Mouse (Mus musculus) mouse trophoblast stem cell (cell line): ENCODE results near the gene Sgcd.
"Not testable (repeated sequence)": the region's sequence is repeated elsewhere in the genome, so short reads cannot be mapped to it uniquely, and the experiment has no call there.

ENCODE experiments used
- in situ Hi-C, 2 experiments: fragments of 300-500 bp; cut with MseI, MboI; formaldehyde crosslinking; loops; 2 replicates in 1 of 2; 3 replicates in 1 of 2; pipeline ENCODE4 v1.15.1; 2025

Gene Sgcd

GRCm38 (mm10) chr11:47460149-47460548 lies 528.6 kb downstream of the Sgcd start:
- in situ Hi-C loops: no loop called here

DNA sequence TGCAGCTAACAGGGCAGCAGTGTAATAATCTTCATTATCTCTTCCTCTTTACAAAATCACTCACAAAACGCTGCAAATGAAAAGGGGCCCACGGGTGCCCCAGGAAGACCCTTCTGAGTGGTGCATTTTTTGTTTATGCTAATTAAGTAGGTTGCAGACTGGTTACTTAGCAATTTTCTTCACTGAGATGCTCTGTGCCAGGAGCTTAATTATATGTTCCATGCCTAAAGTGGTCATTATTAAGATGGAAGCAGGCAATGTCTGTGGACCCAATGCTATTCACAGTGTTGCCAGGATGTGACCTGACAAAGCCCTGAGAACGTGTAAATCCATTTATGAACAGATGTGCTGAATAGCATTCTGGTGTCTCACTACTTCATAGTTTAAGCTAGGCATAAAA lies 529.6 kb downstream of the Sgcd start:
- in situ Hi-C loops: no loop called here

DNA sequence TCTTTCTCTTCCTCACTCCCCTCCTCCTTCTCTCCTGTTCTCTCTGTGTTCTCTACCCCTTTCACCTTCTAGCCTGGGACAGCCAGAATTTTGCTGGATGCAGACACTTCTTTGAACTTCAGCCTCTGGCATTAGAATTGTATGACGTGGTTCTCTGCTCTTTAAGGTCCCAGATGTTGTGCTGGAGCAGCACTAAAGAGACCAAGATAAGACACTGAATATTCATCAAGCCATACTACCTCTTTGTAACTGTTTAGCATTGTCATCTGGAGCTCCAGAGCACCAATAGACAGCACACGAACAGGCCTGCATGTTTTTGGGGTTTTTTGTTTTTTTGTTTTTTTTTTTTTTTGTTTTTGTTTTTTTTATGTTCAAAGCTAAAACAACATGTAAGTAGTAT lies 541.0 kb downstream of the Sgcd start:
- in situ Hi-C loops: no loop called here

- in situ Hi-C loops: no loop called here
Measured at GRCm38 (mm10) chr11:47446337-47446736, 542.4 kb downstream of the Sgcd start.

GRCm38 (mm10) chr11:47445683-47446082 lies 543.1 kb downstream of the Sgcd start:
- in situ Hi-C loops: no loop called here

DNA sequence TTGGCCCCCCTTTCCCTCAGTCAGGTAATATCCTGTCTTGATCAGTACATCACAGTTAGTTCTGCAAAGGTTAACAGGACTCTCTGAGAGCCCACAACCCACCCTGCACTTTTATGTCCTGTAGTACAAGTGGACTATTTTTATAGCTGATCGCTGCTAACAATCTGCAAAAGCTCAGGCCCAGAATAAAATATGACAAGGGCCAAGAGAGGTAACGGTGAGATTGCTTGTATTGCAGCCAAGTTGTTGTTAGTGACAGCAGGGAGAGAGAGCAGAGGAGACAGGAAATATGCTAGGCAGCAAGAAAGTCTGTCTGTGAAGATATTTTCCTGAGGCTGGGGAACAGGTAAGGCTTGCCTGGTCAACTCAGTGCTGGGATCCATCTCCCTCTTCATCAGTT lies 546.5 kb downstream of the Sgcd start:
- in situ Hi-C loops: no loop called here

- in situ Hi-C loops: loop anchor here in 1 of 2 experiments (5.0 kb wide), 1 partner anchor 53 kb away; no protein-coding TSS in a partner anchor
Measured at GRCm38 (mm10) chr11:47399607-47400006, 589.2 kb downstream of the Sgcd start.

DNA sequence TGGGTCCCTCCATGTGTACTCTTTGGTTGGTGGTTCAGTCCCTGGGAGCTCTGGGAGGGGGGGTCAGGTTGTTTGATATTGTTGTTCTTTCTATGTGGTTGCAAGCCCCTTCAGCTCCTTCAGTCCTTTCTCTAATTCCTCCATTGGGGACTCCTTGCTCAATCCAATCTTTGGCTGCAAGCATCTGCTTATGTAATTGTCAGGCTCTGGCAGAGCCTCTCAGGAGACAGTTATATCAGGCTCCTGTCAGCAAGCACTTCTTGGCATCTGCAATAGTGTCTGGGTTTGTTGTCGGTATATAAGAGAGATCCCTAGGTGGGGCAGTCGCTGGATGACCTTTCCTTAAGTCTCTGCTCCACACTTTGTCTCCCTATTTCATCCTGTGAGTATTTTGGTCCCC lies 598.0 kb downstream of the Sgcd start:
- in situ Hi-C loops: not testable (repeated sequence)

GRCm38 (mm10) chr11:47389327-47389726 lies 599.4 kb downstream of the Sgcd start:
- in situ Hi-C loops: no loop called here

- in situ Hi-C loops: no loop called here
Measured at GRCm38 (mm10) chr11:47387726-47388125, 601.0 kb downstream of the Sgcd start.

GRCm38 (mm10) chr11:47386136-47386535 lies 602.6 kb downstream of the Sgcd start:
- in situ Hi-C loops: no loop called here

GRCm38 (mm10) chr11:47379630-47379958 lies 609.2 kb downstream of the Sgcd start:
- in situ Hi-C loops: no loop called here

DNA sequence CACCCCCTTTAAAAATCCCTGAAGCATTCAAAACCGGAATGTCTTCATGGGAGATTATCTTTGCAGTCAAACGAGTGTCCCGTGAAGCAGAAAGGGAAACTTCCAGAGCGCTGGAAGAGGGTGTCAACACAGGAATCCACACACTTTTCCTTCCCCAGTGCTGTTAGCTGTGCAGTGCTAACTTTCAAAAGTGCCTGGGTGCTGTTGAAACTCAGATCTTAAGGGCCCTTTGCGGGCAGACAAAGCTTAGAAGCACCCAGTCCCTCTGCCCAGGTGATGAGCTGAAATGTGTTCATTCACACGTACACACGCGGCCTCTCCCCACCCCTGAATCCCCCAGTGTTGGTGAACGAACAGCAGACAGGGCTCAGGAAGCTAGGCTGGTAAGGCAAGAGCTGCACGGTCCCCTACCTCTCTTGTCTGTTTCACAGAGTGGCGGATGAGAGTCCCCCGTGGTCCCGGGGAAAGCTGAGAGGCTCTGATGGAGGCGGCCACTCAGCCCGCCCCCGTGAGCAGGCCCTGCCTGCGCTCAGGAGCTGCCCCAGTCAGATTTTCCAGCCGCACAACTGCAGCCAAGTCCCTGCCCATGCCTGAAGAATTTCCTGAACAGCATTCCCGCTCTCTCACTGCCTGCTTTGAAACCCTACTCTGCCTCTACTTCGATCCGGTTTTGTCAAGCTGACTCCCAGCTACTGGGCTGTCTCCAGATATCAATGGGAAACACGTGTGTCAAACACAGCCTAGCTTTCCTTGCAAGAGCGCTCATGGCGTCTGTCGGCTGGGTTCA lies 609.7 kb downstream of the Sgcd start:
- in situ Hi-C loops: no loop called here

DNA sequence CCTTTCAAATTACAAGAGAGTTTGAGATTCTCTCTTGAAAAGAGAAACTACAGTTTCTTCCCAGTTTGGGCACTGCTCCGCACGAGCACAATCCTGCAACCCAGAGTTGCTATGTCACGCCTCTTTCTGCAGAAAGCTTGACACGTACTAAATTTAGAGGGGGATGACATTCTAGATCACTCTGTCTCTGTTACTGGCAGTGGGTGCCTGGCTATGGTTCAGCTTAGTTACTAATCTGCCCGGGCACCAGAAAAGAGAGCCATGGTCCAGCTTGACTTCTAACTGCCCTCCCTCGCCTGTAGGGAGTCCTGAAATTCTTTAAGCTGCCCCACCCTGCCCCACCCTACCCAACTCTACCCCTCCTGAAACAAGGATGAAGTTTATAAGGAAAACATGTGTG lies 611.3 kb downstream of the Sgcd start:
- in situ Hi-C loops: no loop called here

DNA sequence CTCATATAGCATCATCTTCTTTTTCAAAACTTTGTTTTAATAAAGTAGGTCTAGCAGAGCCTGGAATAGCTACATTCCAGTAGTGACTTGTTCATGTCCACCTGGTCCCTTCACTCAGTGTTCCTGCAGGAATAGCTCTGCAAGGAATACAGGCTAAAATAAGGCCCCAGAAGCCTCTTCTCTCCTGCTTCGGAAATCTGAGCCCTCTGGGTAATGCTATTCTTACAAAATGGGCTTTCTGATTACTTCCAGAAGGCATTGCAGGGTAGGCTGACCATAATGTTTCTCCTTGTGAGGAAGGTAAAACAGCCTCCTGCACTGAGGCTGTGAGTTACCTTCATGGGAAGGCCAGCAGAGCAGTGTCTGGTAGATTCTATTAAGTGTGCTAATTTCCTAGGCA lies 611.9 kb downstream of the Sgcd start:
- in situ Hi-C loops: no loop called here

DNA sequence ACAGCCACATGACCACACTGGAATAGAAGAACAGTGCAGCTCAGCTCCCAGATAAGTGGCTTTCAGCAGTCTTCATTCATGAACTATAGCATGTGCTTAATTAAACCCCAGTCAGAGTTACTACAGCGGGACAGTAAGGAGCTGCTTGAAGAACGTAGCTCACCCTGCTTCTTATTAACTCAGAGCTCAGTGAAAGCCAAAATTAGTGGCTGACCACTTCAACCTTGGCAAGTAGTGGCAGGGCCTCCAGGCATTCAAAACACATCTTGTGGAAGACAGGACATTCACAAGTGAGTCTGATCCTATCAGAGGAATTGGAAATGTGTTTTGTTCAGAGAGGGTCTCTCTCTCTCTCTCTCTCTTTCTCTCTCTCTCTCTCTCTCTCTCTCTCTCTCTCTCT lies 617.2 kb downstream of the Sgcd start:
- in situ Hi-C loops: no loop called here

DNA sequence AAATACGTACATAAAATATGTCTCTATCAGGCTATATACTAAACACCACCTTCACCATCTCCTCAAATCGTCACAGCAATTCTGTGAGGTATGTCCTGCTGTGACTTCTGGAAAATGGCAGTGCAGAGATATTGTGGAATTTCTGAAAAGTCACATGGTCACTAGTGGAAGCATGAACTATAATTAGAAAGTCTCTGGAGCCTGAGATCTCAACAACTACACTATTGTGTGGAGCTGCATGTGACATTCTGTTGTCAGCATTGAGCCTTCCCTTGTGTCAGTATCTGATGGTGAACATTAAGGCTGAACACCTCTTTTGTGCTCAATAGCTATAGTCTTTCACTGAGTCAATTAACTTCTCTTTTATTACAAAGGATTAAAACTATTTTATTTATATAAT lies 637.2 kb downstream of the Sgcd start:
- in situ Hi-C loops: no loop called here

GRCm38 (mm10) chr11:47343486-47343885 lies 645.3 kb downstream of the Sgcd start:
- in situ Hi-C loops: no loop called here

DNA sequence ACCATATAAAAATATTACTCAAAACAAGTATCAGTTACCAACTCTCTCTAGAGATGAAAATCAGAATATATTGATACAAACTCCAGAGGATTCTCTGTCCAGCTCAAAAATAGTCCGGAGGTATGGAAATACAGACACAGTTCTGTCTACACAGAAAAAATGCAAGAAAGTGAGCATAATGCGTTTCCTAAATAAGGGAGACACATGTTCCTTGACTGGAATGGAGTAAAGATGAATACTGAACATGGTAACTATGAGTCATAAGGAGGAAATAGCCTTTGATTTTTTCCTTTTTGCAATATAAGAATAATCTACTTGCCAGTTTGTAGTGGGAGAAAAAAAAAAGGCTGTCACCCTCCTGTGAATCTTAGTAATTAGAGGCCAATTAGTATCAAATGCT lies 655.1 kb downstream of the Sgcd start:
- in situ Hi-C loops: no loop called here

- in situ Hi-C loops: no loop called here
Measured at GRCm38 (mm10) chr11:47305579-47305978, 683.2 kb downstream of the Sgcd start.

- in situ Hi-C loops: no loop called here
Measured at GRCm38 (mm10) chr11:47304702-47305450, 683.9 kb downstream of the Sgcd start.

DNA sequence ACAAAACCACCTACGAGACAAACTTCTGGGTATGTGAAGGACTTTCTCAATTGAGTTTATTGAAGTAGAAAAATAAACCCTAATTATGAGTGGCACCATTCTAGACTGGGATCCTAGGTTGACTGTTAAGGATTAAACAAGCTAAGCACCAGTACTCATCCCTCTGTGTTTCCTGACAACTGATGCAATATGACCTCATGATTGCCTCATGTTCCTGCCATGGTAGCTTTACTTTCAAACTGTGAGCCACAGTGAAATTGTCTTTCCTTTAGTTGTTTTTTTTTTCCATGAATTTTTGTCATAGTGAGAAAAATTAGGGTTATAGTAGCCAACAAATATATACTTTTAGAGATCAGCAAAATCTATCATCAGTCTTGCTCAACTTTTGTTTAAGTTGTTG lies 689.0 kb downstream of the Sgcd start:
- in situ Hi-C loops: no loop called here

- in situ Hi-C loops: no loop called here
Measured at GRCm38 (mm10) chr11:47297805-47298340, 690.9 kb downstream of the Sgcd start.
